Mouse (Mus musculus): Measurements from ENCODE around the gene Aff1. TPM values are rescaled to one million over a fixed set of nuclear protein-coding genes. Genes with fewer than 3 reads are reported as not detected.

Aff1 gene
- polyA plus RNA-seq, 1 experiment from 2014 or later: 6.8 TPM

- Histone ChIP-seq H3K27me3 (replicated peaks; ENCODE audit: control insufficient read depth, insufficient read depth, low read length) (no peaks in the 10 kb centered on the region), H3K4me1 (replicated peaks; ENCODE audit: control insufficient read depth, insufficient read depth, low read length) (no peaks in the 10 kb centered on the region), H3K9ac (ENCODE audit: low read depth, low read length) (no peak overlapping the region), H3K4me2 (replicated peaks; ENCODE audit: low read depth) (no peak overlapping the region), H3K4me3 (ENCODE audit: low read depth, low read length) (no peak overlapping the region), H3K9me3 (ENCODE audit: control insufficient read depth) (no peaks in the 10 kb centered on the region), H3K27ac (ENCODE audit: low read depth, low read length) (no peak overlapping the region), H3K36me3 (ENCODE audit: control insufficient read depth, insufficient read depth) (no peaks in the 10 kb centered on the region)
- peak; percentile 51; the same call in 1 of the 2 replicates for ATAC-seq
- WGBS: 46% methylated on average over 6 of the region's 6 CpGs
- no peak for TF ChIP-seq CTCF (IDR thresholded peaks at IDR 0.05; ENCODE audit: low read depth)
Measured at GRCm38 (mm10) chr5:103676289-103676881, 15.8 kb upstream of the Aff1 start.

DNA sequence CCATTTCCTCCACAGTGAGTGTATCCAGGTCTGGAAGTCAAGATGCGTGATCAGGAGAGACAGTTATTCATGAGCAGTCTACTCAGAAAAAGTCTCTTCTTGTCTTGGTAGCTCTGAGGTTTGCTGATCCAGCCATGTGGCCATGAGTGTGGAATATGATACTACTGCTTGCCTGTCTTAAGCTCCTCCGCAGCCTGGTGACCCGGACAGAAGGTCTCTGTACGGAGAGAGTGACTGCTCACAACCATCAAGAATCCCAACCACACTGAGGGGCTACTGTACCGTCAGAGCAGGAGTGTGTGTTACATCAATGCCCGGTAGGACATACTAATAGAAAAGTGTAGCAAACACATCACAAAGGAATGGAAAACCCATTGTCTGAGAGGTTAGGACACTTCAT, 14.3 kb upstream of the Aff1 start:
- Histone ChIP-seq H3K4me1 (replicated peaks; ENCODE audit: control insufficient read depth, insufficient read depth, low read length) (no peaks in the 10 kb centered on the region), H3K9ac (ENCODE audit: low read depth, low read length) (no peak overlapping the region), H3K4me2 (replicated peaks; ENCODE audit: low read depth) (no peak overlapping the region), H3K27ac (ENCODE audit: low read depth, low read length) (no peak overlapping the region), H3K4me3 (ENCODE audit: low read depth, low read length) (no peak overlapping the region), H3K27me3 (replicated peaks; ENCODE audit: control insufficient read depth, insufficient read depth, low read length) (no peaks in the 10 kb centered on the region), H3K9me3 (ENCODE audit: control insufficient read depth) (no peaks in the 10 kb centered on the region), H3K36me3 (ENCODE audit: control insufficient read depth, insufficient read depth) (no peaks in the 10 kb centered on the region)
- no peak for ATAC-seq
- no peak for TF ChIP-seq CTCF (IDR thresholded peaks at IDR 0.05; ENCODE audit: low read depth)
- WGBS: 91% methylated on average over 6 of the region's 6 CpGs

DNA sequence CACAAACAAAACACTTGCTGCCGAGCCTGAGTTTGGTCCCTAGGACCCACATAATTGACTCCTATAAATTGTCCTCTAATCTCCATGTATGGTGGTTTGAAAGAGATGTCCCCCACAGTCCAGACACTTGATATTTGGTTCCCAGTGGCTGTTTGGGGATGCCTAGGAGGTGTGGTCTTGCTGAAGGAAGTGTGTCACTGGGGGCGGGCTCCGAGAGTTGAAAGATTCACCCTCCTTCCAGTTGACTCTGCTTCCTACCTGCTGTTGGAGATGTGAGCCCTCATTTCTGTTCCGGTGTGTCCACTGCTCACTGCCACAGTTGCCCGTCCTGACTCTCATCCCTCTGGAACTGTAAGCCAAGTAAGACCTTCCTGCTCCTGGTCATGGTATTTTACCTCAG, 13.2 kb upstream of the Aff1 start:
- no peak for ATAC-seq
- no peaks in the 10 kb centered on the region for H3K27me3 ChIP-seq (replicated peaks; ENCODE audit: control insufficient read depth, insufficient read depth, low read length)
- no peaks in the 10 kb centered on the region for H3K36me3 ChIP-seq (ENCODE audit: control insufficient read depth, insufficient read depth)
- no peaks in the 10 kb centered on the region for H3K9me3 ChIP-seq (ENCODE audit: control insufficient read depth)
- H3K27ac ChIP-seq (ENCODE audit: low read depth, low read length): no peak overlapping the region
- H3K4me3 ChIP-seq (ENCODE audit: low read depth, low read length): no peak overlapping the region
- WGBS: 97% methylated on average over 5 of the region's 5 CpGs
- H3K4me2 ChIP-seq (replicated peaks; ENCODE audit: low read depth): no peak overlapping the region
- no peak overlapping the region for H3K9ac ChIP-seq (ENCODE audit: low read depth, low read length)
- no peaks in the 10 kb centered on the region for H3K4me1 ChIP-seq (replicated peaks; ENCODE audit: control insufficient read depth, insufficient read depth, low read length)
- TF ChIP-seq CTCF (IDR thresholded peaks at IDR 0.05; ENCODE audit: low read depth): no peak

DNA sequence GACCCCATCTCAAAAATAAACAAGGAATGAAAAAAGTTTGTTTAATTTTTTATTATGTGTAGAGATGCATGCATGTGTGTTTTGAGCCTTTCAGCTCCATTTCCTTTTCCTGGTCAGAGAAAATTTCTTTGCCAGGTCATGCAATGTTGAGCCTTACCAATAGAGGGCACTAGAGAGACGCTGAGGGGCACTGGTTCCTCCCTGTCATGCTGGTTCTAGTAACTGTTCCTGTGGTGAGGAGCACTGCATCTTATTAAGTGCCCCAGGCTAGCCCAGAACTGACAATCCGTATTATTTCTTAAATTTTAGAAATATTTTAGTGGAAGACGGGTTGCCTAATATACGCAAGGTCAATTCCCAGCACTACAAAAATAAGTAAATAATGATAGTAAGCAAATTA, 11.8 kb upstream of the Aff1 start:
- H3K4me2 ChIP-seq (replicated peaks; ENCODE audit: low read depth): no peak overlapping the region
- no peaks in the 10 kb centered on the region for H3K27me3 ChIP-seq (replicated peaks; ENCODE audit: control insufficient read depth, insufficient read depth, low read length)
- H3K9ac ChIP-seq (ENCODE audit: low read depth, low read length): no peak overlapping the region
- peak; percentile 52; the same call in 1 of the 2 replicates for ATAC-seq
- H3K36me3 ChIP-seq (ENCODE audit: control insufficient read depth, insufficient read depth): no peaks in the 10 kb centered on the region
- H3K27ac ChIP-seq (ENCODE audit: low read depth, low read length): no peak overlapping the region
- H3K4me1 ChIP-seq (replicated peaks; ENCODE audit: control insufficient read depth, insufficient read depth, low read length): no peaks in the 10 kb centered on the region
- H3K4me3 ChIP-seq (ENCODE audit: low read depth, low read length): no peak overlapping the region
- H3K9me3 ChIP-seq (ENCODE audit: control insufficient read depth): no peaks in the 10 kb centered on the region
- 49% methylated on average over 4 of the region's 4 CpGs for WGBS
- TF ChIP-seq CTCF (IDR thresholded peaks at IDR 0.05; ENCODE audit: low read depth): peak; percentile 95

GRCm38 (mm10) chr5:103681824-103682223, 10.3 kb upstream of the Aff1 start:
- no peaks in the 10 kb centered on the region for H3K9me3 ChIP-seq (ENCODE audit: control insufficient read depth)
- no peak for TF ChIP-seq CTCF (IDR thresholded peaks at IDR 0.05; ENCODE audit: low read depth)
- H3K4me1 ChIP-seq (replicated peaks; ENCODE audit: control insufficient read depth, insufficient read depth, low read length): no peaks in the 10 kb centered on the region
- no peaks in the 10 kb centered on the region for H3K27me3 ChIP-seq (replicated peaks; ENCODE audit: control insufficient read depth, insufficient read depth, low read length)
- H3K4me2 ChIP-seq (replicated peaks; ENCODE audit: low read depth): no peak overlapping the region
- no peak for ATAC-seq
- H3K27ac ChIP-seq (ENCODE audit: low read depth, low read length): no peak overlapping the region
- no peaks in the 10 kb centered on the region for H3K36me3 ChIP-seq (ENCODE audit: control insufficient read depth, insufficient read depth)
- no peak overlapping the region for H3K4me3 ChIP-seq (ENCODE audit: low read depth, low read length)
- no peak overlapping the region for H3K9ac ChIP-seq (ENCODE audit: low read depth, low read length)
- 51% methylated on average over 3 of the region's 3 CpGs for WGBS

- 80% methylated on average over 5 of the region's 5 CpGs for WGBS
Measured at GRCm38 (mm10) chr5:103689645-103690044, 2.5 kb upstream of the Aff1 start.

More at GRCm38 (mm10) chr5:103689645-103690044, 2.5 kb upstream of the Aff1 start:
- no peak overlapping the region for H3K4me3 ChIP-seq (ENCODE audit: low read depth, low read length)
- H3K9me3 ChIP-seq (ENCODE audit: control insufficient read depth): no peaks in the 10 kb centered on the region
- H3K4me2 ChIP-seq (replicated peaks; ENCODE audit: low read depth): no peak overlapping the region
- no peaks in the 10 kb centered on the region for H3K4me1 ChIP-seq (replicated peaks; ENCODE audit: control insufficient read depth, insufficient read depth, low read length)
- no peak overlapping the region for H3K27ac ChIP-seq (ENCODE audit: low read depth, low read length)
- H3K9ac ChIP-seq (ENCODE audit: low read depth, low read length): no peak overlapping the region
- H3K27me3 ChIP-seq (replicated peaks; ENCODE audit: control insufficient read depth, insufficient read depth, low read length): peaks cover 9% of the 10 kb centered on the region; the same call in 1 of the 2 replicates
- ATAC-seq: no peak
- no peaks in the 10 kb centered on the region for H3K36me3 ChIP-seq (ENCODE audit: control insufficient read depth, insufficient read depth)
- no peak for TF ChIP-seq CTCF (IDR thresholded peaks at IDR 0.05; ENCODE audit: low read depth)

Measured in intestine, postnatal 0 days (tissue).